In genomic region chr12:4475251-4475993, GRCm38 (mm10) we compare ENCODE assay signal across 9 mouse cellular contexts. TPM values are rescaled to one million over a fixed set of nuclear protein-coding genes. Genes with fewer than 3 reads are reported as not detected.
A peak's percentile ranks its signal among the peaks of the same experiment; 100 is the strongest.
DNase-seq lines count a peak whose midpoint lies in the region; ATAC-seq and TF ChIP-seq lines count a peak whose summit lies in the region.
"Had no signal": no experiment of that assay in that cellular context is flagged by ENCODE, and none has a peak within 500 bp of the region (broad histone marks: within the 10 kb centered on the region; RNA-seq: fewer than 3 reads in every experiment).

No protein-coding gene starts in this region.

- no peak overlapping the region for H3K27ac ChIP-seq in heart, embryonic 10.5 days
- H3K27ac ChIP-seq in ES-Bruce4 (ENCODE audit: insufficient read depth, low read length), result no peak overlapping the region
- no peak overlapping the region for H3K27ac ChIP-seq in forebrain, embryonic 14.5 days (ENCODE audit: low read depth, low read length)
- H3K27ac ChIP-seq in liver, embryonic 15.5 days (replicated peaks), result no peak overlapping the region

- peak overlapping the region; percentile 81; the same call in 1 of the 2 replicates for H3K9ac ChIP-seq in ES-Bruce4 (ENCODE audit: low read depth, poor library complexity, severe bottlenecking)
- peak overlapping the region; percentile 98 for H3K9ac ChIP-seq in forebrain, embryonic 14.5 days (ENCODE audit: low read length)
- H3K9ac ChIP-seq in liver, embryonic 15.5 days, result peak overlapping the region; percentile 74; the same call in 1 of the 2 replicates

- peak overlapping the region; percentile 93 for H3K4me3 ChIP-seq in heart, embryonic 10.5 days
- H3K4me3 ChIP-seq in ES-Bruce4 (ENCODE audit: low read depth, low read length), result peak overlapping the region; percentile 72
- peak overlapping the region; percentile 86 for H3K4me3 ChIP-seq in forebrain, embryonic 14.5 days (ENCODE audit: low read depth, low read length)
- H3K4me3 ChIP-seq in liver, embryonic 15.5 days (replicated peaks), result peak overlapping the region; percentile 81

- no peak for TF ChIP-seq POLR2A in ES-Bruce4 (IDR thresholded peaks at IDR 0.05; ENCODE audit: insufficient read depth, low read length)

- no peak for DNase-seq in heart, embryonic 10.5 days (ENCODE audit: low spot score)
- DNase-seq in heart, postnatal 14 days, result no peak
- peak; percentile 37 for DNase-seq in forebrain, embryonic 14.5 days (ENCODE audit: low spot score)
- no peak for DNase-seq in layer of hippocampus, postnatal 25 days (ENCODE audit: extremely low spot score in 1 of 2, low spot score in 1 of 2)
- DNase-seq in layer of hippocampus, adult 9-11 months, result no peak

- no peaks in the 10 kb centered on the region for H3K9me3 ChIP-seq in heart, embryonic 10.5 days
- H3K9me3 ChIP-seq in ES-Bruce4 (replicated peaks; ENCODE audit: control insufficient read depth, insufficient read depth, low read length, poor library complexity, severe bottlenecking), result no peaks in the 10 kb centered on the region
- no peaks in the 10 kb centered on the region for H3K9me3 ChIP-seq in forebrain, embryonic 14.5 days (replicated peaks; ENCODE audit: control insufficient read depth, low read length)
- H3K9me3 ChIP-seq in liver, embryonic 15.5 days (replicated peaks), result no peaks in the 10 kb centered on the region

- peaks cover 10% of the 10 kb centered on the region for H3K4me1 ChIP-seq in heart, embryonic 10.5 days
- H3K4me1 ChIP-seq in ES-Bruce4 (ENCODE audit: control insufficient read depth, insufficient read depth, low read length), result no peaks in the 10 kb centered on the region
- peaks cover 18% of the 10 kb centered on the region; the same call in 1 of the 2 replicates for H3K4me1 ChIP-seq in forebrain, embryonic 14.5 days (ENCODE audit: control insufficient read depth, insufficient read depth, low read length)
- peaks cover 22% of the 10 kb centered on the region for H3K4me1 ChIP-seq in liver, embryonic 15.5 days (replicated peaks)

- 12% methylated on average over 18 of the region's 18 CpGs for WGBS in heart, embryonic 10.5 days
- 6% methylated on average over 18 of the region's 18 CpGs for WGBS in forebrain, embryonic 14.5 days
- WGBS in liver, embryonic 15.5 days (ENCODE audit: insufficient replicate concordance), result 17% methylated on average over 18 of the region's 18 CpGs

- no peaks in the 10 kb centered on the region for H3K36me3 ChIP-seq in heart, embryonic 10.5 days
- H3K36me3 ChIP-seq in ES-Bruce4 (ENCODE audit: control insufficient read depth, insufficient read depth, low read length, poor library complexity, severe bottlenecking), result no peaks in the 10 kb centered on the region
- no peaks in the 10 kb centered on the region for H3K36me3 ChIP-seq in forebrain, embryonic 14.5 days (ENCODE audit: control insufficient read depth, insufficient read depth, low read length)
- no peaks in the 10 kb centered on the region for H3K36me3 ChIP-seq in liver, embryonic 15.5 days (replicated peaks)

- H3K4me2 ChIP-seq in forebrain, embryonic 14.5 days (ENCODE audit: low read length), result peak overlapping the region; percentile 86
- peak overlapping the region; percentile 91 for H3K4me2 ChIP-seq in liver, embryonic 15.5 days

- no peaks in the 10 kb centered on the region for H3K27me3 ChIP-seq in heart, embryonic 10.5 days (ENCODE audit: insufficient read depth, poor library complexity, severe bottlenecking)
- H3K27me3 ChIP-seq in ES-Bruce4 (ENCODE audit: control insufficient read depth, insufficient read depth, low read length, poor library complexity, severe bottlenecking), result peaks cover 2% of the 10 kb centered on the region; the same call in 1 of the 2 replicates
- H3K27me3 ChIP-seq in forebrain, embryonic 14.5 days (replicated peaks; ENCODE audit: control insufficient read depth, insufficient read depth, low read length), result no peaks in the 10 kb centered on the region
- peaks cover 75% of the 10 kb centered on the region for H3K27me3 ChIP-seq in liver, embryonic 15.5 days
- H3K27me3 ChIP-seq: Patski had no signal

- intact Hi-C loops in heart, postnatal 14 days (cut with DNase I), result loop anchor here (5.0 to 10.0 kb wide), 2 partner anchors 72 to 181 kb away; no protein-coding TSS in a partner anchor

- no peak for TF ChIP-seq CTCF in ES-Bruce4 (IDR thresholded peaks at IDR 0.05; ENCODE audit: low read depth, low read length)

- no peak for ATAC-seq in forebrain, embryonic 14.5 days
- no peak for ATAC-seq in liver, embryonic 15.5 days (ENCODE audit: insufficient read depth)
- no peak for ATAC-seq in activated CD4-positive, CD25-positive, alpha-beta regulatory T cell, adult 4 months

- no peak for TF ChIP-seq EP300 in ES-Bruce4 (IDR thresholded peaks at IDR 0.05; ENCODE audit: insufficient read depth, low read depth, low read length)

RNA-seq across cellular contexts. Expression of gene Ncoa1, which starts 1.6 kb away (rescaled TPM):
- polyA plus RNA-seq in heart, embryonic 10.5 days (2016; fragmentation: Nextera tagmentation; extraction: Ambion mirVana), result 4.1 TPM in 2 replicates
- total RNA-seq in heart, postnatal 14 days (2021), result 10 to 100 TPM; 32.1 to 33.6 TPM
- 18.0 and 21.9 TPM in 2 replicates for polyA plus RNA-seq in ES-Bruce4 (2011; ENCODE audit: insufficient read depth, insufficient read length, low read depth, missing spikeins)
- polyA plus RNA-seq in forebrain, embryonic 14.5 days (2014; fragmentation: Nextera tagmentation; extraction: Ambion mirVana), result 17.8 and 19.6 TPM in 2 replicates
- polyA plus RNA-seq in liver, embryonic 15.5 days (2015; fragmentation: Nextera tagmentation; extraction: Ambion mirVana), result 1.3 and 1.5 TPM in 2 replicates
- polyA plus RNA-seq in activated CD4-positive, CD25-positive, alpha-beta regulatory T cell, adult 4 months (2017; shearing (Covaris generic)), result 10 to 100 TPM; 10.1 to 16.7 TPM
- 100 to 1,000 TPM; 123 to 133 TPM for total RNA-seq in layer of hippocampus, postnatal 25 days (2021)
